Mouse (Mus musculus) lung, postnatal 0 days (tissue): ENCODE results near the gene Rap1gap2. TPM values are rescaled to one million over a fixed set of nuclear protein-coding genes. Genes with fewer than 3 reads are reported as not detected.
A peak's percentile ranks its signal among the peaks of the same experiment; 100 is the strongest.

Experiments
- ATAC-seq: fragments of 200-750 bp; cut with Nextera tagmentation; 2 replicates; pipeline ENCODE4 v1.8.0; 2017; ENCODE audit warnings: moderate library complexity
- DNase-seq: peaks from one replicate; pipeline ENCODE4 v3.0.0-alpha.2; 2016; ENCODE audit warnings: low spot score
- H3K27ac ChIP-seq: fragments of 300-500 bp; sonication (generic); 2 replicates; pipeline ENCODE4 v1.5.1; 2014; ENCODE audit warnings: antibody characterized with exemption, mild to moderate bottlenecking, low read length, mixed read lengths
- H3K27me3 ChIP-seq: fragments of 300-500 bp; sonication (generic); replicated peaks from 2 replicates; pipeline ENCODE4 v1.6.1; 2014; ENCODE audit warnings: low read length, mixed read lengths; ENCODE audit not compliant: insufficient read depth
- H3K36me3 ChIP-seq: fragments of 300-500 bp; sonication (generic); 2 replicates; pipeline ENCODE4 v1.6.1; 2014; ENCODE audit warnings: low read length, mixed read lengths; ENCODE audit not compliant: insufficient read depth
- H3K4me1 ChIP-seq: fragments of 300-500 bp; sonication (generic); 2 replicates; pipeline ENCODE4 v1.6.1; 2014; ENCODE audit warnings: antibody characterized with exemption, low read depth, low read length, mixed read lengths; ENCODE audit not compliant: insufficient read depth
- H3K4me2 ChIP-seq: fragments of 300-500 bp; sonication (generic); replicated peaks from 2 replicates; pipeline ENCODE4 v1.6.1; 2014; ENCODE audit warnings: low read depth, mild to moderate bottlenecking, low read length, moderate library complexity, mixed read lengths
- H3K4me3 ChIP-seq: fragments of 300-500 bp; sonication (generic); 2 replicates; pipeline ENCODE4 v1.5.1; 2014; ENCODE audit warnings: low read depth, low read length
- H3K9ac ChIP-seq: fragments of 300-500 bp; sonication (generic); replicated peaks from 2 replicates; pipeline ENCODE4 v1.6.1; 2014; ENCODE audit warnings: low read depth, mild to moderate bottlenecking
- H3K9me3 ChIP-seq: fragments of 300-500 bp; sonication (generic); 2 replicates; pipeline ENCODE4 v1.6.1; 2016; ENCODE audit warnings: low read length, mixed read lengths
- CTCF ChIP-seq: IDR thresholded peaks from 2 replicates; pipeline ENCODE4 v1.5.1; 2016; ENCODE audit warnings: antibody characterized with exemption, mild to moderate bottlenecking
- EP300 ChIP-seq: IDR thresholded peaks from 2 replicates; pipeline ENCODE4 v1.6.1; 2016; ENCODE audit warnings: antibody characterized with exemption, mild to moderate bottlenecking, control low read depth
- WGBS: fragments of 180-500 bp; shearing (Covaris S2); extraction: QIAGEN DNeasy Blood & Tissue Kit; methylation state at CpG from one replicate; pipeline ENCODE4 v1.1.7; 2014; 5-methylcytosine and 5-hydroxymethylcytosine counted together
- polyA plus RNA-seq: library from polyadenylated mRNA; unstranded; fragments of >200 nt; fragmentation: Nextera tagmentation; extraction: Ambion mirVana; gene quantifications from 2 replicates; pipeline ENCODE4 v1.2.1, GENCODE M21; 2015

Gene Rap1gap2
- polyA plus RNA-seq, 1 experiment from 2014 or later, result 1.1 TPM

DNA sequence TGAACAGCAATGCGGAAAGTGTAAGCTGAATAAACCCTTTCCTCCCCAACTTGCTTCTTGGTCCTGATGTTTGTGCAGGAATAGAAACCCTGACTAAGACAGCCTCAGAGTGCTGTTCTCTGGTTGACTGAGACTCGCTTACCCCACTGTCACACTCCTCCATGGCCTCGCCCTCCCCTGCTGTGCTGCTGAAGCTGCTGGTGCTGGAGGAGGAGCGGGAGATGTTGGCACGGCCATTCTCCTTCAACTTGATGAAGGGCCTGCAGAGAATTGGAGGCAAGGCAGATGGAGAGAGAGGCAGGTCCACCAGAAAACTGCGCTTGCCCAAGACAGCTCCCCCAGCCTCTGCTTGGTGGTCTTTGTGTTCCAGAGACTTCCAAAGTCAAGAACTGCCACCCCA, 217.8 kb downstream of the Rap1gap2 start:
- ATAC-seq (no peak), DNase-seq (no peak)
- 77% methylated on average over 6 of the region's 6 CpGs for whole genome bisulfite sequencing
- Histone ChIP-seq H3K27me3 (no peaks in the 10 kb centered on the region), H3K9me3 (no peaks in the 10 kb centered on the region), H3K36me3 (no peaks in the 10 kb centered on the region), H3K27ac (no peak overlapping the region), H3K4me3 (no peak overlapping the region), H3K4me1 (no peaks in the 10 kb centered on the region), H3K9ac (no peak overlapping the region), H3K4me2 (no peak overlapping the region)
- TF ChIP-seq EP300, result no peak

DNA sequence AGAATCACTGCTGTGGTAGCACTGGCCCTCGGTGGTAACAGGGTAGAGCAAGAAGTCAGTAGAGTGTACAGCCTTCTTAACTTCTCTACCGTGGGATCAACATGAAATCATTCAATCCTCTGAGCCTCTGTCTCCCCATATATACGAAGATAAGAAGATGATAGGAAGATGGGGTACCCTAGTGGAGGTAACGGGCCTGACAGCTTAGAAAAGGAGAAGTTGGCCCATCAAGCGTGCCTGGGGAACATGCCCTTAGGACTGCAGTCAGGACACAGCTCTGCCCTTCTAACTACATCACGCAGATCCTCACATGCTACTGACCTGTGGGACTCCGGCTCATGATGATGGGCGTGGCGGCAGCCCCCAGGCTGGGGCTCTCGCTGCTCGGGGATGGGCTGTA, 218.8 kb downstream of the Rap1gap2 start:
- Histone ChIP-seq H3K4me3 (no peak overlapping the region), H3K4me1 (no peaks in the 10 kb centered on the region), H3K4me2 (no peak overlapping the region), H3K9me3 (no peaks in the 10 kb centered on the region), H3K9ac (no peak overlapping the region), H3K27me3 (no peaks in the 10 kb centered on the region), H3K27ac (no peak overlapping the region), H3K36me3 (no peaks in the 10 kb centered on the region)
- TF ChIP-seq EP300, result no peak
- TF ChIP-seq CTCF, result no peak
- WGBS, result 88% methylated on average over 11 of the region's 11 CpGs
- no peak for ATAC-seq
- DNase-seq, result no peak

DNA sequence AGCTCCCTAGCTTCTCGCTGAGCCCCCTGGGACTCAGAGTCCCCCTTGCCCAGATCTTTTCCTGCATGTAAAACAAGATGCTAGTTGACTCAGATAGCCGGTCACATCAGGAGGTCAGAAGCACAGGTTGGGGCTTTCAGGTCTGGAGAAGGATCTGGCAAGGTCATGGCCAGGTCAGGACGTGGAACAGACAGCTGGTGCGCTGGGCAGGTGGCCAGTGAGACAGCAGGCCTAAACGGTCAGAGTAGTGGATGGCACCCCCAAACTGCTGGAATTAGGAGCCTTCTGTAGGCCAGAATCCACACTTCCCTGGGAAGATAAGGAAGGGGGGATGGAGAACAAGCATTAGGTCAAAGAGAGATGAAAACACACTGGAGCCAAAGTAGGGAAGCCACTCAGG, 223.5 kb downstream of the Rap1gap2 start:
- Histone ChIP-seq H3K36me3 (no peaks in the 10 kb centered on the region), H3K4me2 (no peak overlapping the region), H3K27ac (no peak overlapping the region), H3K27me3 (no peaks in the 10 kb centered on the region), H3K9ac (no peak overlapping the region), H3K4me3 (no peak overlapping the region), H3K9me3 (no peaks in the 10 kb centered on the region), H3K4me1 (no peaks in the 10 kb centered on the region)
- no peak for TF ChIP-seq CTCF
- TF ChIP-seq EP300, result no peak
- ATAC-seq, result no peak
- no peak for DNase-seq
- 69% methylated on average over 5 of the region's 5 CpGs for WGBS

DNA sequence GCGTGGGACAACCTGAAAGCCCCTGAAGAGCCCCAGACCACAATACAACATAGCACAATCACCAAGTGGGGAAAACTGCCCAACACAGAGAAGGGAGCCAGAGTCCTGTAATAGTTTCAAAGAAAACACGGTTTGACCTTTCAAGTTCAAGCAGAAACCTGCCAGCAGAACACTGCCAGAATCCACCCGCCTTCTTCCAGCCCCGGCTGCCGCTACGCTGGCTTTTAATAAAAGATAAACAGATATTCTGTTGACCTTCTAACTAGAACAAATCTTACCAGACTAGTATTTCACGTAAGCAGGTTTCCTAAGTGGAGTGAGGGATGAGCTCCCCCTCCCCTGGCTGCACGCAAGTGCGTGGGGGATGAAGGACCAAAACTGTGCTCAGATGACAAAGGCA, 225.0 kb downstream of the Rap1gap2 start:
- Histone ChIP-seq H3K4me1 (no peaks in the 10 kb centered on the region), H3K27me3 (no peaks in the 10 kb centered on the region), H3K9me3 (no peaks in the 10 kb centered on the region), H3K4me2 (no peak overlapping the region), H3K9ac (no peak overlapping the region), H3K36me3 (no peaks in the 10 kb centered on the region), H3K4me3 (no peak overlapping the region), H3K27ac (no peak overlapping the region)
- ATAC-seq, result no peak
- WGBS, result 43% methylated on average over 9 of the region's 9 CpGs
- no peak for TF ChIP-seq CTCF
- no peak for TF ChIP-seq EP300
- no peak for DNase-seq

DNA sequence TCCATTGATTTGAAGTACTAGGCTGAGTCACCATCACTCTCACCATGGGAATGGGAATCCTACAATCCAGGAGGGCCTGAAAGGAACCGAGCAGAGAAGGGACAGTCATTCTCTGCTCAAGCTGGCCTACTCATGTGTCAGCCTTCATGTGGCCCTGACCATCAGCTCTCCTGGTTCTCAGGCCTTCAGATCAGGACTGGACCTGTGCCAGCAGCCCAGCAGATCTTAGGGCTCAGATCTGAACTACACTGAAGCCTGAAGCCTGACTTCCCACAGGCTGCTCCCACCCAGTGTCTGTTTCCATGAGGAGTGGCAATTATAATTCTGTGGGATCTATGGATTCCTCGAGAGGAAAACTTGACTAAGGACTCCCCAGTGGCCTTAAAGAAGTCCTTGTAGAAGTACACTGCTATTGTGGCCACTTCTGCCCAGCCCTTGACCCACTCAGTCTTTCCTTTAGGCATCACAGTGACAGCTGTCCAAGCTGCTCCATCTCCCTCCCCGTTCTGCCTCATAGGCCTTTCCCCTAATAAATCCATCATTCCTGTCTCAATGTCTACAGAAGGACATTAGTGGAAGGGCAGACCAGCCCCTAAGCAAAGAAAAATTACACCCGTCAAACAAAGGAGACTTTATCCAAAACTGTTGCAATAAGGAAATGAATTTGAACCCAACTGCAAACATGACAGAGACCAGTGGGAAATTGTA, 231.4 kb downstream of the Rap1gap2 start:
- no peaks in the 10 kb centered on the region for H3K27me3 ChIP-seq
- H3K36me3 ChIP-seq, result no peaks in the 10 kb centered on the region
- TF ChIP-seq EP300 (no peak), CTCF (no peak)
- WGBS, result 34% methylated on average over 4 of the region's 4 CpGs
- no peak overlapping the region for H3K27ac ChIP-seq
- H3K4me3 ChIP-seq, result no peak overlapping the region
- no peak overlapping the region for H3K4me2 ChIP-seq
- DNase-seq, result no peak
- no peaks in the 10 kb centered on the region for H3K4me1 ChIP-seq
- H3K9me3 ChIP-seq, result no peaks in the 10 kb centered on the region
- no peak overlapping the region for H3K9ac ChIP-seq
- ATAC-seq, result no peak

DNA sequence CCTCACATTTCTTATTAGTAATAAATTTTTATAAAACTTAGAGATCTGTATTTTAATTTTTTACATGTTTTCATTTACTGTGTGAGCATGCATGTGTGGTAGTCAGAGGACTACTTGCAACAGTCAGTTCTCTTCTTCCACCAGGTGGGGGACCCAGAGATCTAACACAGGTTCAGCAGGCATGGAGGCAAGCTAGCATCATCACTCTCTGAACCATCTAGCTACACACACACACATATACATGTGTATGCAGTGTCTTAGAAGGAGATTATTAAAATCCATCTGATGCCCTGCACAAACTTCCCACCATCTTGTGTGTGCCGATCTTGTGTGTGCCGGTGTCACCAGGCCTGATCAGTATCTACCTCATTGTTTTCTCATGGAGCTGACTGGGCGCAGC, 233.9 kb downstream of the Rap1gap2 start:
- peak; percentile 65 for DNase-seq
- no peaks in the 10 kb centered on the region for H3K9me3 ChIP-seq
- H3K36me3 ChIP-seq, result no peaks in the 10 kb centered on the region
- H3K4me2 ChIP-seq, result no peak overlapping the region
- H3K27ac ChIP-seq, result no peak overlapping the region
- H3K4me3 ChIP-seq, result no peak overlapping the region
- no peak for ATAC-seq
- 74% methylated on average over 3 of the region's 3 CpGs for WGBS
- no peak overlapping the region for H3K9ac ChIP-seq
- no peaks in the 10 kb centered on the region for H3K27me3 ChIP-seq
- H3K4me1 ChIP-seq, result no peaks in the 10 kb centered on the region
- TF ChIP-seq EP300, result no peak
- TF ChIP-seq CTCF, result peak; percentile 78
